8 mouse cellular contexts compared by ENCODE assay signal in genomic region chr14:79389438-79390264, GRCm38 (mm10). TPM values are rescaled to one million over a fixed set of nuclear protein-coding genes. Genes with fewer than 3 reads are reported as not detected.
DNase-seq lines count a peak whose midpoint lies in the region; ATAC-seq and TF ChIP-seq lines count a peak whose summit lies in the region.

No protein-coding gene starts in this region.

- H3K4me3 ChIP-seq in gastrocnemius, adult 2 months: peak overlapping the region; percentile 90
- H3K4me3 ChIP-seq in intestine, embryonic 15.5 days (replicated peaks): peak overlapping the region; percentile 93
- H3K4me3 ChIP-seq in small intestine, adult 2 months (ENCODE audit: low read depth, low read length): peak overlapping the region; percentile 95

- H3K9me3 ChIP-seq in intestine, embryonic 15.5 days: no peaks in the 10 kb centered on the region

- peak overlapping the region; percentile 97 for H3K9ac ChIP-seq in intestine, embryonic 15.5 days

- H3K27ac ChIP-seq in gastrocnemius, adult 2 months: peak overlapping the region; percentile 99
- peak overlapping the region; percentile 100 for H3K27ac ChIP-seq in intestine, embryonic 15.5 days
- peak overlapping the region; percentile 94 for H3K27ac ChIP-seq in small intestine, adult 2 months (ENCODE audit: insufficient read depth, low read depth, low read length)

- peak overlapping the region; percentile 82 for H3K4me2 ChIP-seq in intestine, embryonic 15.5 days (replicated peaks)

- no peaks in the 10 kb centered on the region for H3K27me3 ChIP-seq in intestine, embryonic 15.5 days (replicated peaks)
- no peaks in the 10 kb centered on the region for H3K27me3 ChIP-seq in small intestine, adult 2 months (ENCODE audit: control insufficient read depth, insufficient read depth, low read length)

- WGBS in intestine, embryonic 15.5 days: 1% methylated on average over 16 of the region's 16 CpGs
- 1% methylated on average over 16 of the region's 16 CpGs for WGBS in small intestine, adult 2 months

- no peak for TF ChIP-seq POLR2A in small intestine, adult 2 months (IDR thresholded peaks at IDR 0.05; ENCODE audit: low read depth, low read length)

- TF ChIP-seq CTCF in gastrocnemius, adult 2 months (IDR thresholded peaks at IDR 0.05): no peak
- no peak for TF ChIP-seq CTCF in small intestine, adult 2 months (IDR thresholded peaks at IDR 0.05; ENCODE audit: extremely low read depth, insufficient read length, insufficient replicate concordance, low read depth, low read length)

- peak; percentile 21 for ATAC-seq in intestine, embryonic 15.5 days

- intact Hi-C loops in gastrocnemius, adult 2 months (cut with DNase I): loop anchor here (5.0 kb wide), 1 partner anchor 93 kb away; the partner anchor contains the start of genes Elf1 and Wbp4

- DNase-seq in spleen, adult 12 weeks (ENCODE audit: low spot score): peak; percentile 4
- DNase-seq in spleen, postnatal 36 days (ENCODE audit: low spot score in 2 of 2): no peak
- DNase-seq in cerebellum, postnatal 10 days: peak; percentile 65 to 67
- DNase-seq in gastrocnemius, adult 2 months: peak; percentile 61
- peak; percentile 31 to 43 for DNase-seq in lung, adult 18-20 months
- no peak for DNase-seq in frontal cortex, postnatal 10 days (ENCODE audit: low spot score in 2 of 2)

- H3K4me1 ChIP-seq in intestine, embryonic 15.5 days (replicated peaks): no peaks in the 10 kb centered on the region
- no peaks in the 10 kb centered on the region; the same call in 1 of the 2 replicates for H3K4me1 ChIP-seq in small intestine, adult 2 months (ENCODE audit: control insufficient read depth, insufficient read depth, insufficient read length, low read length)

- H3K36me3 ChIP-seq in intestine, embryonic 15.5 days: no peaks in the 10 kb centered on the region
- peaks cover 3% of the 10 kb centered on the region for H3K36me3 ChIP-seq in small intestine, adult 2 months (ENCODE audit: control insufficient read depth, insufficient read depth, low read length)

RNA-seq across cellular contexts. Expression of gene Naa16, which starts 0.9 kb away (rescaled TPM):
- total RNA-seq in gastrocnemius, adult 2 months (2021): 10 to 100 TPM; 22.3 to 22.9 TPM
- 38.7 and 38.9 TPM in 2 replicates for polyA plus RNA-seq in intestine, embryonic 15.5 days (2015; fragmentation: Nextera tagmentation; extraction: Ambion mirVana)
- 0.24 and 0.28 TPM in 2 replicates for polyA plus RNA-seq in small intestine, adult 2 months (2012; rRNA removed)

RNA-seq across cellular contexts. Expression of gene Mtrf1, which starts 7.9 kb away (rescaled TPM):
- 1 to 10 TPM; 8.9 to 9.5 TPM for total RNA-seq in gastrocnemius, adult 2 months (2021)
- 9.1 and 10.6 TPM in 2 replicates for polyA plus RNA-seq in intestine, embryonic 15.5 days (2015; fragmentation: Nextera tagmentation; extraction: Ambion mirVana)
- polyA plus RNA-seq in small intestine, adult 2 months (2012; rRNA removed): 0.15 and 0.32 TPM in 2 replicates

RNA-seq across cellular contexts. Expression of gene Kbtbd7, which starts 36.7 kb away (rescaled TPM):
- 1 to 10 TPM; 5.4 to 7.2 TPM for total RNA-seq in gastrocnemius, adult 2 months (2021)
- 7.9 and 8.7 TPM in 2 replicates for polyA plus RNA-seq in intestine, embryonic 15.5 days (2015; fragmentation: Nextera tagmentation; extraction: Ambion mirVana)
- 1.8 and 2.3 TPM in 2 replicates for polyA plus RNA-seq in small intestine, adult 2 months (2012; rRNA removed)

Comparison
In these comparisons a context has a peak if more than half of its experiments do, and no peak if none do; other contexts are left out.
1. DNase-seq: peak in spleen, adult 12 weeks (single experiment), cerebellum, postnatal 10 days (2 of 2), gastrocnemius, adult 2 months (single experiment) and lung, adult 18-20 months (2 of 2); none in spleen, postnatal 36 days (0 of 2) and frontal cortex, postnatal 10 days (0 of 2).
2. RNA of gene Naa16, which starts 0.9 kb away (polyA plus RNA-seq): 38.7 to 38.9 TPM in intestine, embryonic 15.5 days; 0.24 to 0.28 TPM in small intestine, adult 2 months; every median in the first group is over 10 times any median in the second.
3. Peak in every context shown above with its lines, with median percentiles within 50 percentile points of each other: H3K27ac ChIP-seq and H3K4me3 ChIP-seq.